Mouse (Mus musculus) left cerebral cortex, postnatal 25 days (tissue): ENCODE measurements around the gene Slc25a23. TPM values are rescaled to one million over a fixed set of nuclear protein-coding genes. Genes with fewer than 3 reads are reported as not detected.

Experiments
- total RNA-seq, 2 experiments: library from RNA; stranded (reverse); gene quantifications; 2 replicates each; pipeline ENCODE4 v1.2.3; 2021

Gene Slc25a23
- total RNA-seq, 2 experiments from 2014 or later = 338 to 348 TPM

Other genes starting within 250 kb of the Slc25a23 start
- 1 to 10 TPM; 2.1 to 3.9 TPM for gene Rfx2, start 228.8 kb downstream of the Slc25a23 start, total RNA-seq
- gene Acsbg2, start 185.4 kb downstream of the Slc25a23 start, total RNA-seq = not detected
- not detected for gene 1700061G19Rik, start 184.4 kb downstream of the Slc25a23 start, total RNA-seq
- gene Mllt1, start 124.4 kb downstream of the Slc25a23 start, total RNA-seq = 10 to 100 TPM; 69.5 to 71.8 TPM
- gene Acer1, start 77.7 kb downstream of the Slc25a23 start, total RNA-seq = not detected
- 10 to 100 TPM; 56.1 to 67.9 TPM for gene Clpp, start 69.6 kb downstream of the Slc25a23 start, total RNA-seq
- gene Alkbh7, start 62.5 kb downstream of the Slc25a23 start, total RNA-seq = 10 to 100 TPM; 23.1 to 23.7 TPM
- not detected for gene Pspn, start 59.8 kb downstream of the Slc25a23 start, total RNA-seq
- gene Gtf2f1, start 48.6 kb downstream of the Slc25a23 start, total RNA-seq = 10 to 100 TPM; 53.7 to 58.9 TPM
- under 1 TPM in 1 of 2 experiments, not detected in 1; 0.50 TPM for gene Gm17949, start 48.4 kb downstream of the Slc25a23 start, total RNA-seq
- gene Khsrp, start 28.3 kb downstream of the Slc25a23 start, total RNA-seq = 100 to 1,000 TPM; 103 to 110 TPM
- gene Slc25a41, start 18.2 kb downstream of the Slc25a23 start, total RNA-seq = not detected
- gene Crb3, start 758 bp downstream of the Slc25a23 start, total RNA-seq = 1 to 10 TPM; 1.2 to 2.4 TPM
- gene Dennd1c, start 18.7 kb upstream of the Slc25a23 start, total RNA-seq = 1 to 10 TPM in 1 of 2 experiments, under 1 TPM in 1; 0.78 to 2.2 TPM
- gene Tubb4a, start 27.9 kb upstream of the Slc25a23 start, total RNA-seq = 100 to 1,000 TPM; 641 to 646 TPM
- gene Tnfsf9, start 45.5 kb upstream of the Slc25a23 start, total RNA-seq = 1 to 10 TPM in 1 of 2 experiments, not detected in 1; 1.2 TPM
- gene Cd70, start 89.9 kb upstream of the Slc25a23 start, total RNA-seq = under 1 TPM in 1 of 2 experiments, not detected in 1; 0.44 TPM
- not detected for gene Tnfsf14, start 134.3 kb upstream of the Slc25a23 start, total RNA-seq
- under 1 TPM; 0.41 to 0.48 TPM for gene C3, start 168.3 kb upstream of the Slc25a23 start, total RNA-seq
- gene Gpr108, start 188.6 kb upstream of the Slc25a23 start, total RNA-seq = 10 to 100 TPM; 21.5 to 24.0 TPM
- 1 to 10 TPM; 6.5 to 7.3 TPM for gene Trip10, start 189.6 kb upstream of the Slc25a23 start, total RNA-seq
- gene Vav1, start 219.2 kb upstream of the Slc25a23 start, total RNA-seq = 1 to 10 TPM; 2.9 to 4.3 TPM